Mouse (Mus musculus): ENCODE measurements around the gene Zfp423.

Gene Zfp423

GRCm38 (mm10) chr8:87665337-87665736 lies 294.1 kb downstream of the Zfp423 start:
- CTCF ChIA-PET = no interaction called here

DNA sequence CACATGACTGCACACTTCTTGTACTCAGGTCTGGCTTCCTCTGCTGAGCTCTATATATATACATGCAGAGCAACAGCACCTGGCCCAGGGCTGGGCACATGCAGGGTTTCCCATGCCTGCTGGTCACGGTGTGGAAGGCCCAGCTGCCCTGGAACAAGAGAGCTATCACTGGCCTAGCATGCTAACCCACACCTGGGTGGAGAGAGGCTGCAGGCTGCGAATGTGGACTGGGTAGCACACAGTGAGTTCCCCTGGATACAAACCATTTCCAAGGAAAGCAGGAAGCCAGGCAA lies 295.2 kb downstream of the Zfp423 start:
- CTCF ChIA-PET = no interaction called here

DNA sequence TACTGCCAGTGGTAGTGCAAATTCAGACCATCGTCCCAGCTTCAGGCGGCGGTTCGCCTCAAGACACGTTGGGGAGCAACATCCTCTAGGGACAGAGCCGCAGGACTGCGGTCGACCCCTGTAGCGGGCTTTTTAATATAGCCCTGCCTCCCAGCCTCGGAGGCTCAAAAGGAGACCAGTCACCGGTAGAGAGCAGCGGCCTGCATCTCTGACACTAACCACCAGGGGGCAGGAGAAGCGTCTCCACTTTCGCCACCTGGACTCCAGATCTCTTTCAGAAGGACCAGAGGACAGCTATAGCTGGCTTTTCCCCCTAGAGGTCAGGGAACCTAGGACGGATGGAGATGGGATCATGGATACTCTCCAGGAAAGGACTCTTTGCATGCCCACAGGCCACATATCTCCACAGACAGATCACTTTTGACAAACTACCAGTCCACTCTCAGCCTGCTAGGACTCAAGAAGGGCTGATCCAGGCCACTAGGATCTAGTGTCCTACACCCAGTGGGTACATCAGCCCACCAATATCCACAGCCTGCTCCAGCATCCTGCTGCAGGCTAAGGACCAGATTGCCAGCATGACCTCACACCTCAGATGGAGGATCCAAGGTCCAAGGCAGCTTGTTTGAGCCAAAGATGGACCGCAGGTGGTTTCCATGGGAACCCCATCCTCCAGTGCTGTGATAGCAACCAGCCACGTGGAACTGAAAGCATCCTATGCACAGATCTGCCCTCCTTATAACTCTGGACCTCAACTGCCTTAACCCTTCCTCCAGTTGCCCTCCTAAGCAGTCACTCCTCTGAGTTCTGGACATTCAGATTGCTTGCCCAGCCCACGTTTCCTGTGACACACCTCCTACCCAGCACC lies 295.8 kb downstream of the Zfp423 start:
- CTCF ChIA-PET = interaction anchor here (0.7 kb wide), 1 partner anchor 246 kb away, joined by 3 read pairs; no protein-coding TSS in a partner anchor

GRCm38 (mm10) chr8:87662811-87663341 lies 296.5 kb downstream of the Zfp423 start:
- CTCF ChIA-PET = interaction anchor here (1.0 kb wide), 1 partner anchor 17 kb away, joined by 8 read pairs; no protein-coding TSS in a partner anchor

DNA sequence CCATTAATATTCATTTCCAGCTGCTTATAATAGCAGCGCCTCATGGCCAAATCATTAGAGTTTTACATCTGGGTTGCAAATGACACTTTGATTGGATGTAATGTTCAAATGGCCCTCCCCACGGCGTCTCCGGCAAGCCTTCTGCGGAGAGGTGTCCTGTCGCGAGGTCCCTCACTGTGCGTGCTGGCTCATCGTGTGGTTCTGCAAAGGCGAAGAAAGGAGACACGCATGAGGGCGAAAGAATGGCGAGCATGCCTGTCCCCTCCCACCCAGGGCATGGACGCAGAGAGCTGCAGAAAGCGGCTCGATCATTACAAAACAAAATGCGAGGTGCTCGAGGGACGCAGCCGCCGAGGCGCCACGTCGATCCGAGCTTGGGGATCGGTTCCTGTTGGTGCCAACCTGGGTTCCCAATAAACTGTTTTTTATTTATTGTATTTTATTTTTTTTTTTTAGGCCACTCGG lies 297.1 kb downstream of the Zfp423 start:
- CTCF ChIA-PET = interaction anchor here (0.6 to 1.0 kb wide), 2 partner anchors 17 to 92 kb away, joined by 3 to 8 read pairs; no protein-coding TSS in a partner anchor

DNA sequence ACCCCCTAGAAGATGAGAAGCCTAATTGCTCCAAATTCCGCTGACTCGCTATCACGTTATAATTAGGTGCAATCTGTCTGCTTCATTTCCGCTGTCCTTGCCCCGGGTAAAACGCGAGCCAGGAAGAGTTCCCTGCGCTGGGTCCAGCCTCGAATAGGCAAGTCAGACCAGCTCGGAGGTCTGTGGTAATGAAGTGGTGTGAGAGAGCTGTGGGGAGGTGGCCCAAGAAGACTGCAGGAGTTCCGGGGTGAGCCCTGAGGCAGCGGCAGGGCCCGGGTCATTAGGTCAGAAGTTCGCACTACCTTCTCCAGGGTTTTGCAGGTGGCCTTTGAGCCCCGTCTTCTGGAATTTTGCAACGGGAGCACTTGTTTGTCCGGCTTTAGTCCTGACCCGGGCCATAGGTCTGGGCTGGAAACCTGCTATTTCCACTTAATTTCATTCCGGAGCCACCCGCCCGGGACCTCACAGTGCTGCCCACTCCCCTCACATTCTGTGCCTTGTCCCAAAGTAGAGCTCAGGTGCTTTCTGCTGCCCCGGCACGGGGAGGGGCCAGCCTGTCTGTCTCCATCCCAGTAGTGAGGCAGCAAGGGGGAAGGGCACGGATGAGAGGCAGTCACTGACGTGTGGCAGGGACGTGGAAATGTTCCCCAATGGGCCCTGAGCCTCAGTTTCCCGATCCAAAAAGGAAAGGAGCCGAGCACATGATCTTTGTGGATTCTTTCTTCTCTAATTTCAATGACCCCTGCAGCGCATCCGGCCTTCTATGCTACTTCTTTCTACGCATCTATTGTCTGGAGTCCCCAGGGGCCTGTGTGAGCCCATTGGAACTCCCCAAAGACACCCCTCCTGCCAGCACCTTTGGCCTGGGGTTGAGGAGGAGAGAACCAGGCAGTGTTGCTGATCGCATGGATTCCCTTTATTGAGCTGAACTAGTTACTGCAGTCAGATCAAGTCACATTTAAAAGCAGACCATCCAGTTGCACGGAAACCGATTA lies 298.2 kb downstream of the Zfp423 start:
- CTCF ChIA-PET = interaction anchor here (0.6 to 1.0 kb wide), 2 partner anchors 16 to 91 kb away, joined by 3 to 8 read pairs; no protein-coding TSS in a partner anchor

GRCm38 (mm10) chr8:87660029-87660915 lies 299.1 kb downstream of the Zfp423 start:
- CTCF ChIA-PET = no interaction called here

- CTCF ChIA-PET = no interaction called here
These were observed 301.9 kb downstream of the Zfp423 start for GRCm38 (mm10) chr8:87657488-87657887.

DNA sequence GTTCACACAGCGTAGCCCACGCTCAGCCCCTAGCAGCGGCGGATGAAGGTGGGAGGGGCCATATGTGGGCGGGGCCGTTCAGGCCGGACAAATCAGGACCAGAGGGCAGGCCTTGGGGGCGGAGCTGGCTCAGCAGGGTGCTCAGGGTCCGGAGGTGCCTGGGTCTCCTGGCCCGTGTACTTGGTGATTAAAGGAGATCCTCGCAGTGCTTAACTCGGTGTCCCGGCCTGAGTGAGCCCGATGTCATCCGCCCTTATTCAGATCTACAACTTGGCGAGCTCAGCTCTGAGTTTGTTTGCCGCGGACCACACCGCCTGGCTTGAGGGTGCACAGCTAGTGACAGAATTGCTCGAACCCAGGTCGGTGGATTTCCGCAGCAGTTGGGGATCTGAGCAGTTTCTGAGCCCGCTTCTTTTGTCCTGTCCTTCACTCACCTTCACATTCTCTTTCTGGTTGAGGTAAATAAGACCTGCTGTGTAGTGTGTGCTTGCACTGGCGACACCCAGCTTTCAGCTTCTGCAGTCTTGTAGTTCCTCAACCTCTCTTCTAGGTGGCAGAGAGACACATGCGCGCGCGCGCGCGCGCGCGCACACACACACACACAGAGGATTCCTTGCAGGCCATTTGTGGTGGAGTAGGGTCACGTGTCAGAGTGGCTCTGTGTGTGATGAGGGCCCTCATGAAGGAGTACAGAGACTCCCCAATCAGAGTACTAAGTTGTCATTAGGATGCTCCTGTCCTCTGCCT lies 302.7 kb downstream of the Zfp423 start:
- CTCF ChIA-PET = no interaction called here

DNA sequence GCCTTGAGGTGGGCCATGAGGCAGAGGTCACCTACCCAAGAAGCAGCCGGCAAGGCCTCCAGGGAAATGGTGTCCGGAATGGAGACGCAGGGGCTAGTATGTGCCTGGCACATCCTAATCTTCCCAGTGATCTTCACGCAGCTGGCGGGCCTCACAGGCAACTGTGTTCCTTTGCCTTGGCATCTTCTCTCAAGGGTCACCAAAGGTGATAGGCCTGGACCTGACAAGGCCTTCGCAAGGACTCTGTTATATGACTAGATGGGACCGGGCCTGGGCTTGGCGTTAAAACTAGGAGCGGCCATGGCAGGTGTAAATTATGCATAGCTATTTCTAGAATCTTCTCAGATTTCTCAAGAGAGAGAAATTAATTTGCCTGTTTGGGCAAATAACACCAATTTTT lies 303.4 kb downstream of the Zfp423 start:
- CTCF ChIA-PET = no interaction called here

DNA sequence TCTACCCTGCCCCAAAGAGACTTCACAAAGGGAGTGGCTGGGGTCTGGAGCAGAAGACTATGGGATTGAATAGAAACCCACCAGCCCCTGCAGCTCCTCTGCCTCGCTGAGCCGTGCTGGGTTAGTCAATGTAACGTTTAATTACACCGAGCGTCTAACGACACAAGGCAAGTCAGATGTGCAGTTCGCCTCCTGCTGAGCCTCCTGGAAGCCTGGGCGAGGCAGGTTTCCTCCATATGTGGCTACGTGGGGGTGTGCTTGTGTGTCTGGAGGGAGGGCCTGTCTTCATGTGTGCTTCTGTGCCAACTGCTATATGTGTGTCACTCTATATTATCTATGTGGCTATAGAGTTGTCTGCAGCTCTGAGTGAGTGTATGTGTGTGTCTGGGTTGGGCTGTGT lies 311.6 kb downstream of the Zfp423 start:
- CTCF ChIA-PET = no interaction called here

DNA sequence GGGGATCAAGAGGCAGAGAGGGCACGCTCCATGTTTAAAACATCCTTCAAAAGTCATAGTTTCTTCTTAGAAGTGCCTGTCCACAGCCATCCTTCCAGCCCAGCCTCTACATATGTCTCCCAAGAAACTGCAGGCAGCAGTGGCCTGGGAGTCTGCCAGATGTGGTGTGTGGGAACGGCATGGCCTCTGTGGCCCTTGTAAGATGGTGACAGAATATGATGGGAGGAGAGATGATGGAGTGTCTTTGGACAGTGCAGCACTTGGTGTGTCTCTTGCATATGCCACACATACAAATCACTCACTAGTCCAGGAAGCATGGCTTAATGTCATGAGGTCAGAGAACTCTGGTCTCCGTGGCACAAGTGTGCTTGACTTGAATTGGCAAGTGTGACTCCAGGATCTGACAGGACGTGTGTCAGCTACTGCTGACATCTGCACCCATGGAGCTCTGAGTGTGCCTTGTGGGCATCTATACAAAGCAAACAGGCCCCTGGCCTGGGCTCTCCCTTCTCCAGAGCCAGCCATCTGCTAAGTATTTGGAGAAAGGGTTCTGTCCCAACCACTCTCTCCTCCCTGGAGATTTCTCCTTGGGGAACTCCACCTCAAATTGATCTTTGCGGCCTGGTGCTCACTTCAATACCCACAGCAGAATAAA lies 313.4 kb downstream of the Zfp423 start:
- CTCF ChIA-PET = interaction anchor here (1.0 kb wide), 1 partner anchor 16 kb away, joined by 8 read pairs; no protein-coding TSS in a partner anchor

DNA sequence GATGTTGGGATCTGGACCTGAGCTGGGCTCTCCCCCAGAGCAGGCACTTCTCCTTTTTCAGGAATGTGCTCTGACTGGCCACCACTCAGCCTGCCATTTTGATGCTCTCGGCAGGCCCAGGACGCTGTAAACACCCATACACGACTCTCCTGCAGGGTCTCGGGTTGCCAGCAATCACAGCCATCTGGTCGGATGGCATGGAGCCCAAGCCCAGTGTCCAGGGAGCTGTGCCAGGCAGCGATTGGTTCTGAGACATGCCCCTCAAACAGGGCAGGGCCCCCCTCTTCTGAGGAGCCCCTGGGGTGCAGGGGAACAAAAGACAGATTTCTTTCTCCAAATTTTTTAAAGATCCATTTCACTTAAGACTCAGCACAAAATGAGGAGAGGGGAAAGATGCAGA lies 314.0 kb downstream of the Zfp423 start:
- CTCF ChIA-PET = interaction anchor here (1.0 kb wide), 1 partner anchor 17 kb away, joined by 8 read pairs; no protein-coding TSS in a partner anchor

DNA sequence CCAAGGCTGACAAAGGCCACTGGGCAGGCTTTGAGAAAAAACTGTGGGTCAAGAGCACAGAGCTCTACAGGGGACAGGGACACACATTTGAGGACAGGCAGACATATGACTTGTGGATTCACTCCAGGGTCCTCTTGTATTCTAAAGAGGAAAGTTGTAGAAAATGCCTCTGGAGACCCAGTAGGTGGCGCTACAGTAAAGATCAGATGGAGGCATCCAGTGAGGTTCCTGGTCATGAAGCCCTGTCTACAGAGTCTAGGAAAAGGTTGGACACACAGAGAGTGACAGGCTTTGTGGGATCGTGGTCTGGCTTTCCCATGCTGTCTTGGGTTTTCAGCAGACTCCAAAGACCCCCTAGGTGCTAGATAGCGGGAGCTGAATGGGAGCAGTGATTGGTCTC lies 318.5 kb downstream of the Zfp423 start:
- CTCF ChIA-PET = interaction anchor here (0.6 kb wide), 1 partner anchor 26 kb away, joined by 4 read pairs; no protein-coding TSS in a partner anchor

DNA sequence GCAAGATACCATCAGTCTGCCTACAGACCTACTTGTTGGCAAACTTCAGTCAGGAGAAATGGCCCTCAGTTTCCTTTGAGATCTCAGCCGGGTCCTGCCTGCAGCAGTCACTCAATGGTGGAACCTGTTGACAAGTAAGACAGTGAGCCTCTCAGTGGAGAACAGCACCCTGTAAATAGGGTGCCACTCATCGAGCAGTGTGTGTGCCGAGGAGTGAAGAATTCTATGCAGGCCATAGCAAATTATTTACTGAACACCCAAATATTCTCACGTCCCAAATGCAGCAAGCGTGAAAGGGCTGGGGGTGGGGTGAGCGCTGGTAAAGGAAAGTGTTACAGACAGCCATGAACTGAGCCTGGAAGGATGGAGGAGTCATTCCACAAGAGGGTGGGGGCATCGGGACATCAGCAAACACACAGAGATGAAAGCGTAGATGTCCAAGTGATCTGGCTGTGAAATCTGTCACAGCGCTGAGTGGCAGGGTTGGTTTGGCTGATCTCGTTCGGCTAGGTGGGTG lies 323.1 kb downstream of the Zfp423 start:
- CTCF ChIA-PET = no interaction called here

DNA sequence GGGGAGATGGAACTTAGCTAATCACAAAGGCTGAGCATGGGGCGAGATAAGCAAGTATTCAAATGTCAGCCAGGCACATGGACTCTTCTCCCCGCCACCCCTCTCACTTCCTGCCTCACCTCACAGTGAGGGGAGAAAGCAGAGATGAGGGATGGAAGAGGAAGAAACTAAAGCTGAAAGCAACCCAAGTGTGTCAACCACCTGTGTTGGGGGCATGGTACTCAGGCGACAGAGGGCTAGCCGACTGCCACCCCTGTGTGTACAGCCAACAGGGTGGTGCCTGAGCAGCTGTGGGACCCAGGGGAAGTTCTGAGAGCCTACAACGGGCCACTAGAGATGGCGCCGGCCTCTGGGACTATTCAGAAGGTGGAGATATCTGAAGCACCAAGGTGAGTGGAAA lies 327.6 kb downstream of the Zfp423 start:
- CTCF ChIA-PET = no interaction called here

DNA sequence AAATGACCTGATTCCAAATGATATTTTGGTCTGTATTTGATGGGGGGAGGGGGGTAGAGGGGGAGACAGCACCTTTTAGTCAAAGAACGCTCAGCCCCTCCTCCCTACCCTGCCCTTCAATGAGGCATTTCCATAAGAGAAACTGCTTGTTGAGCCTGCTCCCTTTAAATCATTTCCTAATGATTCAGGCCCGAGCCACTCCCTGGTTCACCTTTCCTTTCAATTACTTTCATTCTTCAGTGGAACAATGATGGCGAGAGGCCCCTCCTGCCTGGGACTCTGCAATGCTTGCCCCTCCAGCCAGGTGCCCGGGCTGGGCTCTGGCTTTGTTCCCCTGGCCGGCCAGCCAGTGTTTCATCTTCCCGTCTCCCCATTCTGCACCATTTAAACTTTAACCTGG lies 329.7 kb downstream of the Zfp423 start:
- CTCF ChIA-PET = no interaction called here

DNA sequence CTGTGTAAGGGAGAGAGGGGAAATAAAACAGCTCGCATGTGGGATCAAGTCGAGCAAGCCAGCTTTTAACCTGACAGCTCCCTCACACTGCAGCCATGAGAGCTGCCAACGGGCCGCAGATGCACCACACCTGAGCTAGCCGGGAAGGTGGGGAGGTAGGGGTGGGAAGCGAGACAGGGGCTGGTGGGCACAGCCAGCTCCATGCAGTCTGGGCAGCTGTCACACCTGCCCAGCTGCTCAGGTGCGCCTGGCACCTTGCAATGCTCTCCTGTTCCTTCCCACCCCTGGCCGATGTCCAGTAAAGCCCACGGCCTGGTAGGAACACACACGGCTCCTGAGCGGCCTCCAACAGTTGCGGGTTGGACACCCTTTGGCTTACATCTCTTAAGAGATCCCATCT lies 338.2 kb downstream of the Zfp423 start:
- CTCF ChIA-PET = no interaction called here

DNA sequence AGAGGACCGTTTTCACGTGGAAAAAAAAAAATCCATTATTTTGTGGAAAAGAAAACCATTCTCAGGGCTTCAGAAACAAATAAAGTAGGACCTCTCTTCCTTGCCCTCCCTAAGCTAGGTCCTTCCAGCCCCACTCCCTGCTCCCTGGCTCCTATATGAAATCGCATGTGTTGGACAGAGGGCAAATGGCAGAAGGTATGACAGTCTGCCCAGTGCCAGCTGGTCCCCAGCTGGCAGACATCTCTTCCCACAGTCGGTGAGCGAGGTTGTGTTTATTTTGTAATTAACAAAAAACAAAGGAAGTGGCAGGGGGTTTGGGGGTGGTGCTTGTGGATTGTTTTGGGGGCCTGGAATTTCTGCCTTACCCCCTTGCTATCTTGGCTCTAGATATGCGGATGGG lies 339.2 kb downstream of the Zfp423 start:
- CTCF ChIA-PET = no interaction called here

GRCm38 (mm10) chr8:87619529-87619928 lies 339.9 kb downstream of the Zfp423 start:
- CTCF ChIA-PET = no interaction called here
